In genomic region chr10:40131690-40132418, GRCm38 (mm10) we compare ENCODE assay signal across 15 mouse cellular contexts. TPM values are rescaled to one million over a fixed set of nuclear protein-coding genes. Genes with fewer than 3 reads are reported as not detected.
DNase-seq lines count a peak whose midpoint lies in the region; ATAC-seq lines count a peak whose summit lies in the region.
"Had no signal": no experiment of that assay in that cellular context is flagged by ENCODE, and none has a peak within 500 bp of the region (broad histone marks: within the 10 kb centered on the region; RNA-seq: fewer than 3 reads in every experiment).

No protein-coding gene starts in this region.

- H3K4me3 ChIP-seq in kidney, embryonic 15.5 days (replicated peaks), result no peak overlapping the region
- H3K4me3 ChIP-seq in limb, embryonic 10.5 days, result no peak overlapping the region
- H3K4me3 ChIP-seq: limb, embryonic 15.5 days; midbrain, embryonic 10.5 days had no signal

- no peaks in the 10 kb centered on the region for H3K27me3 ChIP-seq in kidney, embryonic 15.5 days
- no peaks in the 10 kb centered on the region for H3K27me3 ChIP-seq in limb, embryonic 10.5 days (ENCODE audit: low read depth, poor library complexity, severe bottlenecking)
- H3K27me3 ChIP-seq: limb, embryonic 15.5 days had no signal

- ATAC-seq in kidney, embryonic 15.5 days (replicated peaks; ENCODE audit: low FRiP score), result peak; percentile 66; the same call in 1 of the 2 replicates
- no peak for ATAC-seq in frontal cortex, adult (ENCODE audit: low TSS enrichment)
- ATAC-seq: CD4-positive, CD25-positive, alpha-beta regulatory T cell, adult 4 months had no signal

- no peak overlapping the region for H3K9ac ChIP-seq in kidney, embryonic 15.5 days
- H3K9ac ChIP-seq: limb, embryonic 15.5 days had no signal

- 0 out of 2 replicates have a peak, but pooled peaks cover 3% of the 10 kb centered on the region for H3K4me1 ChIP-seq in kidney, embryonic 15.5 days
- no peaks in the 10 kb centered on the region for H3K4me1 ChIP-seq in limb, embryonic 10.5 days
- H3K4me1 ChIP-seq: limb, embryonic 15.5 days; midbrain, embryonic 10.5 days had no signal

- no peak overlapping the region for H3K27ac ChIP-seq in kidney, embryonic 15.5 days
- H3K27ac ChIP-seq in limb, embryonic 10.5 days, result no peak overlapping the region
- H3K27ac ChIP-seq: limb, embryonic 15.5 days; midbrain, embryonic 10.5 days had no signal

- no peak for DNase-seq in kidney, postnatal 25 days
- DNase-seq in c-Kit-negative CD71-positive TER-119-positive erythroid progenitor cells, embryonic 14.5 days (ENCODE audit: low read depth, low spot score), result peak; percentile 96
- DNase-seq in limb, embryonic 10.5 days (ENCODE audit: low spot score), result peak; percentile 21
- DNase-seq in spleen, postnatal 14 days (ENCODE audit: low spot score in 2 of 2), result peak; percentile 64 to 78
- DNase-seq in urinary bladder, postnatal 14 days (ENCODE audit: low spot score), result no peak
- DNase-seq in retina, postnatal 1 day, result no peak
- DNase-seq: adrenal gland, adult 8-10 months; cerebellum, adult 11 months; gastrocnemius, postnatal 10 days; heart, postnatal 36 days had no signal

- H3K9me3 ChIP-seq in kidney, embryonic 15.5 days (replicated peaks), result no peaks in the 10 kb centered on the region
- no peaks in the 10 kb centered on the region for H3K9me3 ChIP-seq in limb, embryonic 10.5 days (replicated peaks)
- H3K9me3 ChIP-seq: limb, embryonic 15.5 days; midbrain, embryonic 10.5 days had no signal

- WGBS in kidney, embryonic 15.5 days, result 86% methylated on average over 9 of the region's 9 CpGs
- WGBS in limb, embryonic 10.5 days, result 90% methylated on average over 9 of the region's 9 CpGs

- H3K36me3 ChIP-seq in kidney, embryonic 15.5 days, result no peaks in the 10 kb centered on the region
- no peaks in the 10 kb centered on the region for H3K36me3 ChIP-seq in limb, embryonic 10.5 days
- H3K36me3 ChIP-seq: limb, embryonic 15.5 days; midbrain, embryonic 10.5 days had no signal

- no peak overlapping the region for H3K4me2 ChIP-seq in kidney, embryonic 15.5 days
- H3K4me2 ChIP-seq: limb, embryonic 15.5 days had no signal

RNA-seq across cellular contexts. Expression of gene Slc16a10, which starts 10.2 kb away (rescaled TPM):
- polyA plus RNA-seq in kidney, embryonic 15.5 days (2015; fragmentation: Nextera tagmentation; extraction: Ambion mirVana), result 12.5 and 12.7 TPM in 2 replicates
- polyA plus RNA-seq in limb, embryonic 10.5 days (2016; fragmentation: Nextera tagmentation; extraction: Ambion mirVana), result 10.4 and 12.6 TPM in 2 replicates

Comparison
In these comparisons a context has a peak if more than half of its experiments do, and no peak if none do; other contexts are left out.
1. DNase-seq: peak in c-Kit-negative CD71-positive TER-119-positive erythroid progenitor cells, embryonic 14.5 days (single experiment), limb, embryonic 10.5 days (single experiment) and spleen, postnatal 14 days (2 of 2); none in kidney, postnatal 25 days (0 of 2), urinary bladder, postnatal 14 days (single experiment) and retina, postnatal 1 day (single experiment).